Mouse (Mus musculus) cerebellum, postnatal 10 days (tissue): ENCODE measurements at regions not wholly inside any gene's neighbourhood (a gene's known extent, or its start where the extent isn't known, plus 50 kb on each side); places are given as distances from the start of the nearest gene placed in this dataset.

Experiments used
- DNase-seq, 2 experiments: peaks; one replicate each; pipeline ENCODE4 v3.0.0; 2021; ENCODE audit warnings: mixed read lengths in 2 of 2

- DNase-seq = peak; percentile 40 to 49
Observed at GRCm38 (mm10) chr14:67181586-67181985, 1172.6 kb upstream of the Gulo start.

GRCm38 (mm10) chr14:67179549-67179948, 1170.5 kb upstream of the Gulo start:
- peak; percentile 43 to 56 for DNase-seq

- no peak for DNase-seq
Observed at GRCm38 (mm10) chr14:67178329-67179039, 1169.5 kb upstream of the Gulo start.

GRCm38 (mm10) chr14:67176672-67177071, 1167.7 kb upstream of the Gulo start:
- no peak for DNase-seq

GRCm38 (mm10) chr14:67176100-67176499, 1167.1 kb upstream of the Gulo start:
- no peak for DNase-seq

- DNase-seq = no peak
Observed at GRCm38 (mm10) chr14:67174929-67175328, 1165.9 kb upstream of the Gulo start.

- DNase-seq = no peak
Observed at GRCm38 (mm10) chr14:67170801-67171200, 1161.8 kb upstream of the Gulo start.

GRCm38 (mm10) chr14:67170248-67170647, 1161.2 kb upstream of the Gulo start:
- no peak for DNase-seq

- no peak for DNase-seq
Observed at GRCm38 (mm10) chr14:67169201-67169600, 1160.2 kb upstream of the Gulo start.

GRCm38 (mm10) chr14:67159996-67160395, 1151.0 kb upstream of the Gulo start:
- no peak for DNase-seq

GRCm38 (mm10) chr14:67158867-67159266, 1149.9 kb upstream of the Gulo start:
- DNase-seq = no peak

- peak; percentile 55 to 63 for DNase-seq
Observed at GRCm38 (mm10) chr14:67156366-67156765, 1147.4 kb upstream of the Gulo start.

- DNase-seq = peak; percentile 16 to 25
Observed at GRCm38 (mm10) chr14:67153621-67154020, 1144.6 kb upstream of the Gulo start.

GRCm38 (mm10) chr14:67149961-67150471, 1141.0 kb upstream of the Gulo start:
- DNase-seq = peak; percentile 42 to 47

GRCm38 (mm10) chr14:67149091-67149490, 1140.1 kb upstream of the Gulo start:
- DNase-seq = no peak

- no peak for DNase-seq
Observed at GRCm38 (mm10) chr14:67146602-67147001, 1137.6 kb upstream of the Gulo start.

GRCm38 (mm10) chr14:67145046-67145445, 1136.0 kb upstream of the Gulo start:
- no peak for DNase-seq

- peak; percentile 48 to 51 for DNase-seq
Observed at GRCm38 (mm10) chr14:67144461-67144985, 1135.5 kb upstream of the Gulo start.

- DNase-seq = no peak
Observed at GRCm38 (mm10) chr14:67143826-67144225, 1134.8 kb upstream of the Gulo start.

GRCm38 (mm10) chr14:67142556-67143250, 1133.7 kb upstream of the Gulo start:
- DNase-seq = peak; percentile 62 to 71

- peak; percentile 89 to 92 for DNase-seq
Observed at GRCm38 (mm10) chr14:67141581-67142441, 1132.8 kb upstream of the Gulo start.

GRCm38 (mm10) chr14:67141151-67141550, 1132.1 kb upstream of the Gulo start:
- DNase-seq = peak; percentile 28 to 38

- no peak for DNase-seq
Observed at GRCm38 (mm10) chr14:67139674-67140073, 1130.7 kb upstream of the Gulo start.
